Mouse (Mus musculus) layer of hippocampus, postnatal 10 days (tissue): ENCODE results near the gene Glt8d2. TPM values are rescaled to one million over a fixed set of nuclear protein-coding genes. Genes with fewer than 3 reads are reported as not detected.

ENCODE experiments used
- DNase-seq, 2 experiments: peaks; one replicate each; pipeline ENCODE4 v3.0.0; 2021; ENCODE audit warnings: low spot score in 2 of 2
- long read RNA-seq: library from polyadenylated mRNA; stranded (forward); transcript quantifications from one replicate; pipeline ENCODE4 v2.0.0, GENCODE M21; 2023
- total RNA-seq, 2 experiments: library from RNA; stranded (reverse); gene quantifications; 2 replicates each; pipeline ENCODE4 v1.2.3; 2021

Glt8d2 gene
- total RNA-seq, result 1 to 10 TPM; 5.6 to 6.1 TPM
- long read RNA-seq, partial matches to known transcripts, result 0 of 5 reads
- long read RNA-seq, other reads (novel, unspliced or antisense), result 2 of 5 reads

DNA sequence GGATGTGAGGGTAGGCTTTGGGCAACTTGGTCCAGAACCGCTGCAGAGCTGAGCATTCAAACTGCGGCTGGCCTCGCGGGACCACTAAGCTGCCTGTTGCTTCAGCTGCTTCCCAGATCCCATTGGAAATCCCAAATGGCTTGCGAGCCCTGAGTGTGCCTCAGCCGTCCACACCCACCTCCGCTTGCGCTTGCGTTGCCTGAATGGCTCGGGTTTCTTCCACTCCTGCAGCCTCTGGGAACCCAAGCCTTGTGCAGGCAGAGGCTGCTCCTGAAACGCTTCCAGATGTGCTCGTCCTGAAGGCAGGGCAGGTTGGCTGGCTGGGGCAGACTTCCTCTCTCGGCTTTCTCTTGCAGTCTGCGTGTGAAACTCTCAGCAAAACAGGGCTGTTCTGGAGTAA, at the start of gene Glt8d2:
Glt8d2 (minus strand) TSS at position 157 of the 400 bp plus-strand sequence.
- no peak for DNase-seq

DNA sequence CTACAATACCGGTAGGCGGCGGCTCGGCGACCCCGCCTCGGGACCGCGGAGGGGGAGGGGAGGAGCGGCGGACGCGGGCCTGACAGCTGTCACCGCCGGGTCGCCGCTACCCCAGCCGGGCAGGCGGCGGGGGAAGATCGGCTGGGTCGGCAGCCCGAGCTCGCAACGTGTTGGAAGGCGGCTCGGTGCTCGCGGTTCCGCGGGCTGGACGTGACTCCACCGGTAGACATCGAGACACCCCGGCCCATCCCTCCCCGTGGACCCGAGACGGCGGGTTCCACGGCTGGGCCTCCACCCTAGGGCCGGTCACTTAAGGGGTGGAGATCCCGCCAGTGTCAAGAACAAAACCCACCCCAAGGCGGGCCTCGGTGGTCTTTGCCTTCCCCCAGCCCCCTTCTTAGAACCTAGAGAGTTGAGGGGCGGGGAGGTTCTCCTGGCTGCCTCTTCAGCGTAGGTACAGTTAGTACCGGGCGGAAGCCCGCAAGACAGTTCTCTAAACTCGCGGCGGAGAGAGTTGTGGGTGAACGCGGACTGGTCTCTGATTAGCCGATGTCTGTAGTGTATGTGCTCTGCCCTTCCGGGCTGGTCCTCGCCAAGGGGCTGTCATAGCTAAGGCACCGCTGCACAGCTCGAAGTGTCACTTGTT, 9.0 kb upstream of the Glt8d2 start:
- DNase-seq, result no peak

DNA sequence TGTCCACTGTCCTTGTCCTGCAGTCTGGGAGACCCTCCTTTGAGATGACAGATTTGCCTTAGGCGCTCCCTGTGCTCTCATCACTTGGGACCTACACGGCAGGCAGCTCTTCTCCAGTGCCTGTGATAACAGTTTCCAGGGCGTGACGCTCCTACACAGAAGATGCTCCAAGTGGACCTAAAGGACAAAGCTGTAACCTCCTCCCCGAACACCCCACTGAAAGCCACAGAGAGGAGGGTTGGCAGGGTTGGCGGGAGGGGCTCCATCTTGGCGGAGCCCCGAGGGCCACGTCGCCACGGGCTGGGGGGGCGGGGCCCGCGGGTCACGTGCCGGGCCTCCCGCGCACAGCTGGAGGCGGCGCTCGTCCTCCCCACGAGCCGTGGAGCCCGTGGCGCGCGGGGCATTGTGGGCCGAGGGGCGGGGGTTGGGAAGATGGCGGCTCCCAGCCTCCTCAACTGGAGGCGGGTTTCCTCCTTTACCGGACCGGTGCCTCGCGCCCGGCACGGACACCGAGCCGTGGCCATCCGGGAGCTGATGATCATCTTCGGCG, 8.3 kb upstream of the Glt8d2 start:
- peak; percentile 86 to 91 for DNase-seq

DNA sequence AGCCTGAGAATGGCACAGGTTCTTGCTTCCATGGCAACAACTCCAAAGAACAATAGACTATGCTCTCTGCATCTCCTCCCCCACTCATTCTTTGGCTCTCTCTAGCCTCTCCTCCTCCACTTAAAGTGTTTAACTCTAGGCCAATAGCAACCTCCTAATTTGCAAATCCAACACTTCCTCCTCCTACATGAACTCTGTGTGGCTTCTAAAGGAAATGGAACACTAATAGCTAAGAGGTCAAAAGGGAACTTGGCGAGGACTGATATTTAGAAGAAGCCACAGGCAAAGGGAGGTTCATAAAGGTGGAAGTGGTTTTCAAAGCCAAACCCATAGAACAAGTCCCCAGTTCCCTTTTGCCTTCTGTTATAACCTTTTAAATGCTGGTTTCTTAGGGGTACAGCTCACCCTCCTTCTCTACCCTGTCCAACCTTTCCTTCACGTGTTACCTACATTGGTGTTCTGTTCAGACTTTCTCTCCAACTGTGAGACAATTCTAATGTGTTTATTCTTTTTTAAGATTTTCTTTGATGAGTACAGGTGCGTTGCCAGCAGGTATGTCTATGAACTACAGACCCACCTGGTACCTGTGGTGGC, 7.0 kb upstream of the Glt8d2 start:
- no peak for DNase-seq

DNA sequence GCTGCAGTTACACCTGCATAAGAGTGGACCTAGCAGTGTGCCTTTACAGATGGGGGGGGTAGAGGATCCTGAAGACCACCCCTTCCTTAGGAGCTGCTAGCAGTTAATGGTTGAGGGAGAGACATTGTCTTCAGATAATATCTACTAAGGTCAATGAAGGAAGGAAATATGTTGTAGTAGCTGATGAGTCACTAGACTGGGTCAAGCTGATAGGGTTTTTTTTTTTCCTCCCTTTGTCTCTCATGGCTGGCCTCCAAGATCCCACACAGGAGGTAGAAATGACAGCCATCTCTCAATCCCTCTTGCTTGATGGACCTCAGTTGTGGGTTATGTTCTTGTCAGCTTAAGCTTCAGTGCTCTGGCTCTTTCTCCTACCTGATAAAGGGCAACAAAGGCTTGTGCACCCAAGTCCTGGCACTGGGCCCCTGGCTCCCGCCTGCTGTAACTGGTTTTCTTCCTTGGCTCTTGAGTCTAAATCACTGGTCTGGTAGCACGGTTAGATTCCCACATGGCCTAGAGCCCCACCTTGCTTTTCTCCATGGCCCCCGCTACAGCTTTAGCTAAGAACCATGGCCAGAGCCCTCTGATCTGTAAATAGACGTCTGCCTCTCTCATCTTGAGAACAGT, 6.1 kb upstream of the Glt8d2 start:
- DNase-seq, result no peak

DNA sequence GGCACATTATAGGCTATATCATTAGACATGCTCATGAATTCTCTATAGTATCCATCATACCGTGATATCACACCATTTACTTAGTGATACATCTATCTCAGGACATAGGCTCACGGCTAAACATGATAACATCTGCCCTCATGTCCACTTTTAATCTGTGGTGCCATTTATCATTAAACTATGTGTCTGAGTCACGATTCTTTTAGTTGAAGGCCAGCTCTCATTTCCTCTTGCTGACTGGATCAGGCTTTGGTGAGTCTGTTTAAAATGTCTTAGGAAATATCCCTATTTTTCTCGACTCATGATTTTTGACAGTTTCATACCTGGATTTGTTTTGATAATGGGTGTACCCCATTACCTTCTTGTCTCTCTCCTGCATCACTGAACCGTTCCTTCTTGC, 5.5 kb upstream of the Glt8d2 start, which contains the start of gene Hcfc2:
Hcfc2 (plus strand) TSS at position 205 of the 400 bp plus-strand sequence.
- DNase-seq, result no peak

DNA sequence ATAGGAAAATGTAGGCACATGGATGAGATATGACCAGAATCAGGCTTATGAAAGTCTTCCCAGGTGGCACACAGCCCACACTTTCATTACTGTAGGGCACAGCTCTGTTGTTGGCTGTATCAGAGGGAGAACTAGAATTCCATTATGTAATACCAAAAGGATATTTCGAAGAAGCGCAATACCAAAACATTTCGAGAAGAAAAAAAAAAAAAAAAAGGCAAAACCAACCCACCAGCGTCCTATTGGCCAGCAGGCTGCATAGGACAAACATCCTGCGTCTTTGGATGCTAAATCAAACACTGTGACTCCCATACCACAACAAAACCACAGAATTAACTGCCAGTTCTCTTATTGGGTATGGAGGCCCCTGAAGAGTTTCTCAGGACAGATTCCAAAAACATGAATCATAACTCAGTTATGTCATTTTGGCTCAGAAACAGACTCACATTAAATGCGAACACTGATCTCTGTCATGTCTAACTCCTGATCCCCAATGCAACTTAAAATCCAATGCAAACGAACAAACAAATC, 704 bp downstream of the Glt8d2 start:
- DNase-seq, result no peak

DNA sequence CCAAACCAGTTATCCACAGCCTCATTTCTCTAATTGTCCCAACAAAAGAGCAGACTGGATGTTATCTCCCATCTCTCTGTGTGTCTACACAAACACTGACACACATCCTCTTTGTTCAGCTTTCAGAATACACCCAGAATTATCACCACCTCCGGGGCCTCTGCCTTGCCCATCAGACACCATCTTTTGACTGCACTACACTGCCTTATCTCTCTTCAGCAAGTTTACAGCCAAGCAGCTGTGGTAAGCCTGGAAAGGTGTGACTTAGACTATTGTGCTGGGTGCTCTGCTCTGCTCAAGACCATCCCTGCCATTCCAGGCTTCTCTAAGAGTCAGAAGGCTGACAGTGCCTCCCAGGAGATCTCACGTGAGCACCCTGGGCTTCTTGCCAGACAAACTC, 5.0 kb downstream of the Glt8d2 start:
- DNase-seq, result no peak

DNA sequence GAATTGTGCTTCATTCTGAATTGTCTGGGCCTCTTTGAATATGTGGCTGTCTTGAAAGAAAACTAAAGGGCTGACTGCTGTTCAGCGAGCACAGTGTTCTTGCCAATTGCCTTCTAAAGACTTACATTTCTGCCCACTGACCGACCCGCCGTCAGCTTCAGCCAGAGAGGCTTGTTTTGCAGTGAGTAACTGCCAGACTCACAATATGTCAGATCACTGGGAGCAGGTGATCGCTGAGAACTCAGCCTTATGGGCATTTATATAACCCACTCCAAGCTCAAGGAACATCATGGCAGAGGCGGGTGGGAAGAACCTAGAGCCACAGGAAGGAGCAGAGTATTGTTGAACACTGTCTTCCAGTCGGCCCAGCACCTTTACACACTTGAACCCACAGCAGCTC, 8.8 kb downstream of the Glt8d2 start:
- no peak for DNase-seq

DNA sequence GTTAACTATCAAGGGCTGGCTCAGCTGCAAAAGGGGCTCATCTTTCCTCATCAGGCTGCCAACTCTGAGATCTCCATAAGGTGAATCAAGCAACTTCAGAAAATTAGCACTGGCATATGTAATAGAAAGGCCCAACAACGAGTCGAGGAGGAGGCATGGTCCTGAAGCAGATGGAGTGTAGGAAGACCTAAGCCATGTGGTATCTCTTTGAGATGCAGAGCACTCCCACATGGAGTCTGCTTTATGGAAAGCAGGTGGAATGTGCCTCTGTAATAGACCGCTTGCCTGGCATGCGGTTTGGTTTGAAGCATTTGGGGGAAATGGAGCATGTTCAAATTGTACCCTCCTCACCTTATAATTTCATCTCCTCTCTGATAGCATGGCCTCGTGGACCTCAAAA, 9.7 kb downstream of the Glt8d2 start:
- DNase-seq, result no peak

DNA sequence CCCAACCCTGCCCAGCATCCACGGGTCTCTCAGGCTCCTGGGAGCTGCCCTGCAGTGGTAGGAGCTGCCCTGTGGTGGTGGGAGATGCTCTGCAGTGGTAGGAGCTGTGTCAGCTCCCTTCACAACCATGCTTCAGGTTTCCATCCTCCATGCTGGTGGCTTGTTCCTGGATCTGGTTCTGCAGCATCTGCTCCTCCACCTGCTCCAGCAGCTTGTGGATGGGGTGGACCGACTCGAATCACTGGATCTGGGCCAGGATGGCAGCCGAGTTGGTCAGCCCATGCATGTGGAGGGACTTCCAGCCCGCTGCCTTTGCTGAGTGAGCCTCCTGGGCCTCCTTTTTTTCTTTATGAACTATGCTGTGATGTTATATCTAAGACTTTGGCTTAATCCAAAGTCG, 13.5 kb downstream of the Glt8d2 start:
- peak; percentile 58 to 67 for DNase-seq

DNA sequence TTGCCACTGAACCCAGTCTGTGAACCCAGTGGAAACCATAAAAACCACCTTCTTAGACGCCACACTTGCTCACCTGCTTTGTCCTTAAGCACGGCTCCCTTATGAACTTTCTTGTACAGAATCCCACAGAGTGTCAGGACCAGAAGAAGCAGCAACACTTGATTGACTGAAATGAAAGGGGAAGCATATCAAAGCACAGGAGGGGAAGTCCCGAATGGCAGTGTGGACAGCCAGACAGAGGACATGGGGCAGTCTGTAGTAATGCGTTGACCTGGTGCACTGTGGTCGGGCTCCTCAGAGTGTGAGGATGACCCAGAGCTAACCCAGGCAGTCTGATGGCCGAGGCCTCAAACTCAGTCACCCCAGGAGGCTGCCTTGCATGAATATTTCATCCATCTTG, 20.2 kb downstream of the Glt8d2 start:
- no peak for DNase-seq

DNA sequence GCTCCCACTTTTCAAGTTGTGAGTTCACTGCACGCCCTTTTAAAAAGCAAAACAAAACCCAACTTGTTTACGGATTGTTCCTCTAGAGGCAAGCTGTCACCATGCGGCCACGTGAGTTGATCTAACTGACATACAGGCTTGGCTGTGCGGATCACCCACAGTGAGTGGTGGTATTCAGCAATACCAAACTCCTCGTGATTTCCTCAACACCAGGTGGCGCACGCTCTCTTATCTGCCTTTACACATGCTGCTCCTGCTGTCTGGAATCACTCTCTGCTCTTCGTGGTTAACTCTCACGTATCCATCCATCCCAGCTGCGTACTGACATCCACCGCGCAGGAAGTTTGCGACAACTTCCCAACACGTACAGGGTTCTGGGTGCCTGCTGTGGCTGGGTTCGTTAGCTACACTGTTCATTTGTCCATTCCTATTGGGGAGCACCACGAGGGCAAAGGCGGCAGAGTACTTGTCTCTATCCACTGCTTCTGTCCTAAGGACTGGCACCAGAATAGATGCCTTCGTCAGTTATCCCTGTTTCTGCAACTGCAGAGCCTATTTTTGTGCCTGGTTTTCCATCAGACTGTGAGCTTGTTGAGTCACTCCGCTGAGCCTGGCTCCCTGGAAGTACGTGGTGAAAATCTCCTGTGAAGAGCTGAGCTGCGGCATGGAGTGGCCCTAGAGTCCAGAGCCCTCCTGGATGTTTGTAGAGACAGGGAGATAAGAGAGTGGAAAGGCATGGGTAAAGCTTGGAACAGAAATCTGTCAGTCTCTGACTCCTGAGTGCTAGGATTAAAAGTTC, 23.8 kb downstream of the Glt8d2 start:
- peak; percentile 89 to 91 for DNase-seq

DNA sequence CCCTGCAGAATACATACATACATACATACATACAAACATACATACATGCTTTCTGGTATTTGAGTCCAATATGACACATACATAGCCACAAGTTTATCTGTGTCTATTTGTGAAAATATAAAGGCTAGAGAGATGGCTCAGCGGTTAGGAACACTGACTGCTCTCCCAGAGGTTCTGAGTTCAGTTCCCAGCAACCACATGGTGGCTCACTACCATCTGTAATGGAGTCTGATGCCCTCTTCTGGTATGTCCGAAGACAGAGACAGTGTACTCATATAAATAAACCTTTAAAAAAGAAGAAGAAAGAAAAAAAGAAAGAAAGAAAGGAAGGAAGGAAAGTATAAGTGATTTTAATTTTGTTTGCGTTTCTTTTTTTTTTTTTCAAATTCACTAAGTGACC, 24.5 kb downstream of the Glt8d2 start:
- no peak for DNase-seq

DNA sequence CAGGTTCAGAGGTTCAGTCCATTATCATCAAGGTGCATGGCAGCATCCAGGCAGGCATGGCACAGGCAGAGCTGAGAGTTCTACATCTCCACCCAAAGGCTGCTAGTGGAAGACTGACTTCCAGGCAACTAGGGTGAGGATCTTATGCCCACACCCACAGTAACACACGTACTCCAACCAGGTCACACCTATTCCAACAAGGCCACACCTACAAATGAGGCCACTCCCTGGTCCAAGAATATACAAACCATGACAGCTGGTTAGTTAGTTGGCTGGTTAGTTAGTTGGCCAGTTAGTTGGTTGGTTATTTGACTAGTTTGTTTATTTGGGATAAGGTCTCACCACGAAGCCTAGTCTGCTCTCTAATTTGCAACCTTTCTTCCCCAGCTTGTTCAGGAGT, 27.2 kb downstream of the Glt8d2 start:
- no peak for DNase-seq

DNA sequence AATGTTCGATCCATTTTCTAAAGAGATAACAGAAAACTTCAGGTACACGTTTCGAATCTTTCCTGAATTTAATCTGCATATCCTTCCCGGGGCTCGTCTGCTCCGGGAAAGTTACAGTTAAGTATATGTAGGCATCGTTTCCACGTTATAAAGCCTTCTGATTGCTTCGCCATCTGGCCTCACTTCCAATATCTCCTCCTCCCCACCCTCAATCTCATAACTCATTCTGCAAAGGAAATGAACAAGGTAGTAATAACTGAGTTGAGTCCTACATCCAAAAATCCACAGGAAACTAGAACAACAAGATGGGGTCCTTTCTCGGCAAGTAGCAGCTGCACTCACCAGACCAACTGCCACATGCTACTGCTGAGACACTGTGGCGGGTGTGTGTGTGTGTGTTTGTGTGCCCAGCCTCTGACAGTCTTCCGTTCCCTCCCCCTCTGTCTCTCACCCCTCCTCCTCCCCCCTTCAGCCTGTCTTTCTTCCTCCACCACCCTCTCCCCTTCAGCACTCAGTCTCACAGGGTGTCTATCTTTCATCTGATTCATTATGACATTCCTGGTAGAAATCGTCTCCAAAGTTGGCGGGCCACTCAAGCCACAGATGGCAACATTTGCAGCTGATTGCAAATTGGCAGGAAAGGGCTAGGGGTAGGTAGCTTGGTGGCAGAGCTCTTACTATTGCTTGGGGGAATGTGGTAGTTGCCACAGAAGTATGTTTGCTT, 28.0 kb downstream of the Glt8d2 start:
- DNase-seq, result peak; percentile 59 to 64

DNA sequence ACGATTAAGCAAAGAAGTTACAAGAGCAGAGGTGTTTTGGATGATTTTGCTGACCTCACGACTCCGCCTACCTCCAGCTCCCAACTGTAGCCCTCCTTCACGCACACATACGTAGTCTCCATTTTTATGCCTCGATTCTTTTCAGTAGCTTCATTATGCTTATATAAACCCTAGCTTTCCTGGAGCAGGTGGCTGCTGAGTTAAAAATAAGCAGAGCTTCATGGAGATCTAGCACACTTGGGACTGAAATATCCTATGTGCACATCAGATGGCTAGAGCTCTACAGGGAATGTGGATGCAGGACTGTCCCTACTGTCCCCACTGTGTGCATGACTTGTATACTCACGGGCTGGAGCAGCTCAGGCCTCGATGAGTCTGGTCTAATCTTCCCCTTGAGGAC, 28.6 kb downstream of the Glt8d2 start:
- no peak for DNase-seq

DNA sequence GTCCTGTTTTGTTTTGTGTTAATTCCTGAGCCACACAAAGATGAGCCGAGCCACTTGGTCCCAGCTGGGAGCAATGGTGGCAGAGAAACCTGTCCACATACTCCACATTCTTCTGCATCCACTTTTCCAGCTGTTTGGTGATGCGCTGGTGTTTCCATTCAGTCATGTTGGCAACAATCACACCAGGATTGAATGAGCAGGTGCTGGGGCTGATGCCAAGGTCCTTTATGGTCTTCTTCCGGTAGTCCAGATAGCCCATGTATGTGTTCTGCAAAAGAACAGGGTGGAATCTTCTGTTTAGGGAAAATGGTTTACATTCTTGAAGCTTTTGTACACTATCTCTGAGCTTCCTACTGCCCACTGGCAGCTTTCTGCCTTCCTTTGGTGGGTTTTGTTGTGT, 35.9 kb downstream of the Glt8d2 start:
- DNase-seq, result no peak

DNA sequence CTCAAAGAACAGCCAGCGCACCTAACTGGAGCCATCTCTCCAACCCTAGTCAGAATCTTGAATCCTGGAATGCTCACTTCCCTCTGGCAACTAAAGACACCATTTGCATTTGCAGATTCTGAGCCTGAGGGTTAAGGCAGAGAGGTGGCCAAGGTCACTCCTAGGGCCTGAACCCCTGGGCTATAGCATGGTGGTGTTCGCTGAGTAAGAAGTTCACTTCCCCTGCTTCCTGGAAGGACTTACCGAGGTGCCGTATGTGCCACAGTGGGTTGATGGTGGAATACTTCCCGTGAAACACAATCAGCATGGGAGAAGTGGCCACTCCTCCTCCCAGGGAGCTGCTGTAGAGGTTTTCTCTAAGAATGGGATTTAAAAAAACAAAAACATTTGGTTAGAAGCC, 37.8 kb downstream of the Glt8d2 start:
- no peak for DNase-seq

DNA sequence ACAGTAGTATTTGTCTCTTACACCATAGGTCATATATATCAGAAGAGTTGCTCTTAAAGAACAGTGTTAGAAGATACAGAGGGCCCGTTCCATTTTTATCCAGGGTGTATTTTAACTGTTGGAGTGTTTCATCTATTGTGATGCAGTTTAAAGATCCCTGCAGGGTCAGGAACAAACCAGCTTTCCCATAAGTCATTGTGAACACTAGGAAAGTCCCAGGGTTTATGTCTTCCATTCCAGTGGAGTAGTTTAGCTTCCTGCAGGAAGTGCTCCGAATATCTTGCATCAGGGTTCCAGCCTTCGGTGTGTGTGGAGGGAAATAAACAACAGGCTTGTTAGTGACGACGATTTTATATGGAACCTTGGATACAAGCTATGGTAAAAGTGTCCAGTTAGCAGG, 39.2 kb downstream of the Glt8d2 start:
- no peak for DNase-seq
